Mouse (Mus musculus): ENCODE measurements around the gene Palld.

GRCm38 (mm10) chr8:61696846-61697455 lies 205.5 kb downstream of the Palld start:
- TF ChIP-seq GATA1 (IDR thresholded peaks at IDR 0.05; ENCODE audit: low read length) (no peak), TAL1 (IDR thresholded peaks at IDR 0.05; ENCODE audit: low read length) (no peak)
